Mouse (Mus musculus): Measurements from ENCODE around the gene Arl13b. TPM values are rescaled to one million over a fixed set of nuclear protein-coding genes. Genes with fewer than 3 reads are reported as not detected.

Gene Arl13b
- 13.5 and 17.6 TPM in 2 replicates for polyA plus RNA-seq (2016; fragmentation: Nextera tagmentation; extraction: Ambion mirVana)

GRCm38 (mm10) chr16:62846498-62847312 lies at the start of gene Arl13b:
TSS of gene Arl13b (minus strand) at chr16:62847040.
- under 1% methylated on average over 52 of the region's 52 CpGs for WGBS
- H3K27ac ChIP-seq = peak within 1 kb of the TSS; percentile 89

GRCm38 (mm10) chr16:62895824-62896223 lies 49.0 kb upstream of the Arl13b start:
- Histone ChIP-seq H3K27ac (no peak overlapping the region), H3K4me3 (no peak overlapping the region), H3K4me1 (replicated peaks) (no peaks in the 10 kb centered on the region), H3K9me3 (no peaks in the 10 kb centered on the region), H3K27me3 (ENCODE audit: insufficient read depth, poor library complexity, severe bottlenecking) (no peaks in the 10 kb centered on the region), H3K36me3 (no peaks in the 10 kb centered on the region)
- WGBS = 81% methylated on average over 3 of the region's 3 CpGs
- DNase-seq (ENCODE audit: low spot score) = no peak

More at GRCm38 (mm10) chr16:62846498-62847312, at the start of gene Arl13b:
- peak within 1 kb of the TSS; percentile 80 for H3K4me3 ChIP-seq
- peaks cover 13% of the 10 kb centered on the region for H3K4me1 ChIP-seq (replicated peaks)
- no peaks in the 10 kb centered on the region for H3K36me3 ChIP-seq
- no peaks in the 10 kb centered on the region for H3K9me3 ChIP-seq
- peak; percentile 94 for DNase-seq (ENCODE audit: low spot score)
- no peaks in the 10 kb centered on the region for H3K27me3 ChIP-seq (ENCODE audit: insufficient read depth, poor library complexity, severe bottlenecking)

DNA sequence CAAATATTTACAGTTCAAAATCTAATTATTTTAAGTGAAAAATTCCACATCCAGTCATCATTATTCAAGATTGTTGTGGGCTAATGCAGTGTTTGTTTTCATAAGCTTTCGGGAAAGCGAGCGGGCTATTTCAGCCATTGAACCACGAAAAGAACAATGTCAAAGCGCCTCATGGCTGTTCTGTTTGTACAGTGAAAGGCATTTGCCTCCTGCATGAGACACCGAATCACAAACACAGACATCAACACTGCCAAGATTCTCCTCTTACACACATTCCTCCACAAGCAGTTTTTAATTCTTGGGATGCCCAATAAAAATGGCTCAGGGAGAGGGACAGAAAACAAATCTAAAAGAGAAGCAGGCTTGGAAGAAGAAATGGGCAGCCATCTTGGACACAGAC lies 27.2 kb upstream of the Arl13b start:
- Histone ChIP-seq H3K4me3 (no peak overlapping the region), H3K4me1 (replicated peaks) (no peaks in the 10 kb centered on the region), H3K27ac (no peak overlapping the region), H3K27me3 (ENCODE audit: insufficient read depth, poor library complexity, severe bottlenecking) (no peaks in the 10 kb centered on the region), H3K36me3 (no peaks in the 10 kb centered on the region), H3K9me3 (peaks cover 11% of the 10 kb centered on the region; the same call in 1 of the 2 replicates)
- 83% methylated on average over 6 of the region's 6 CpGs for WGBS
- no peak for DNase-seq (ENCODE audit: low spot score)

DNA sequence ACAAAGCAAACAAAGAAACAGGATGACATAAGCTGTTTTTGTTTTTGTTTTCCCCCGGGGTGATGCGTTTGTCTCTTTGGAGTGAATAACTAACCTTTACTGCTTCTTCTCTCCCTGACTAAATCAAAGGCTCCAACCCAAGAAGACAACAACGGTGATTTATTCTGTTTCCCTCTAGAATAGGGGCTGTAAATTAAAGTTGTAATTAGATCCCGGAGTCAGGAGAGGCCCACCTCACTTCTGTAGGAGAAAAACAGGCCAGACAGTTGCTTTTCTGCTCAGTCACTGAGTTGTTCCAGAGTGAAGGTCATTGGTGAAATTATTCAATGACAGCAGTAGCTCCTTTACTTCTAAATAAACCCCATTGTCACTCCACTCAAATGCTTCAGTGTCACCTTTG lies 26.3 kb upstream of the Arl13b start:
- H3K9me3 ChIP-seq = peaks cover 11% of the 10 kb centered on the region; the same call in 1 of the 2 replicates
- no peak overlapping the region for H3K27ac ChIP-seq
- H3K4me3 ChIP-seq = no peak overlapping the region
- no peaks in the 10 kb centered on the region for H3K36me3 ChIP-seq
- H3K4me1 ChIP-seq (replicated peaks) = no peaks in the 10 kb centered on the region
- WGBS = 71% methylated on average over 4 of the region's 4 CpGs
- DNase-seq (ENCODE audit: low spot score) = no peak
- H3K27me3 ChIP-seq (ENCODE audit: insufficient read depth, poor library complexity, severe bottlenecking) = no peaks in the 10 kb centered on the region

DNA sequence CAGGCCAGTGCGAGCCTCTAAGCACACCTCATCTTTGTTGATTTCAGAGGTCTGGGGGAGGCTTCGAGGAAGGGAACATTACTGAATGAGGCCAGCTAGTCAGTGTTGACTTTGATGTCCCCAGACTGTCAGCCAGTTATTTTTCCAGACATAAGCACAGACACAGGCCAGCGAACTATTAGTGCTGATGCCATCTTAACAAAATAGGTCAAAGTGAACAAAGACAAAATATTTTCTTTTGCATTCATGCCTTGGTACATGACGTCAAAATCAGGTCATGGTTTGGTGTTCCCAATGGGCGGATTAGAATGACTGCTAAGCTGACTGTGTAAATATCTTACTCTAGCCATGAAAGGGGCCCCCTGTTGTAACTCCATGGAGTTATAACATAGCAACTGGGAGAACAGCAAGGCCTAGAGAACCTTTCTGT lies 25.9 kb upstream of the Arl13b start:
- DNase-seq (ENCODE audit: low spot score) = no peak
- Histone ChIP-seq H3K4me1 (replicated peaks) (no peaks in the 10 kb centered on the region), H3K36me3 (no peaks in the 10 kb centered on the region), H3K27me3 (ENCODE audit: insufficient read depth, poor library complexity, severe bottlenecking) (no peaks in the 10 kb centered on the region), H3K9me3 (peaks cover 11% of the 10 kb centered on the region; the same call in 1 of the 2 replicates), H3K27ac (no peak overlapping the region), H3K4me3 (no peak overlapping the region)
- 72% methylated on average over 5 of the region's 5 CpGs for WGBS

DNA sequence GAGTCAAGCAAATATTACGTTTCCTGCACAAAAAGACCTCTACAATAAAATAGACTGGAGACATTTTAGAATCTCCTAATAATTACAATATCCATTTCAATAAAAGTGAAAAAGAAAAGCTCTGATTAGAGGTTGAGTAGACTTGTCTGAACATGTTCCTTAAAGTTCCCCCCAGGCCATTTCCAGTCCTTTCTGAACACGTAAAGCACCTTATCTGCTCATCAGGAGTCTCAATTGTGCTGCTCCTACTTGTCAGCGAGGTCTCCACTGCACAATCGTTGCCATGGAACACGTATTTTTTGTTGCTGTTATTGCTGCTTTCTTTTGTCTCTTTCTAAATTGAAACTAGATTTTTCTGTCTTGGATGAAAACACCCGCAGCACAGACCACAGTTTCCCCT lies 14.6 kb upstream of the Arl13b start:
- no peak for DNase-seq (ENCODE audit: low spot score)
- Histone ChIP-seq H3K9me3 (no peaks in the 10 kb centered on the region), H3K36me3 (no peaks in the 10 kb centered on the region), H3K27ac (no peak overlapping the region), H3K4me3 (no peak overlapping the region), H3K4me1 (replicated peaks) (no peaks in the 10 kb centered on the region), H3K27me3 (ENCODE audit: insufficient read depth, poor library complexity, severe bottlenecking) (no peaks in the 10 kb centered on the region)
- WGBS = 69% methylated on average over 6 of the region's 6 CpGs

DNA sequence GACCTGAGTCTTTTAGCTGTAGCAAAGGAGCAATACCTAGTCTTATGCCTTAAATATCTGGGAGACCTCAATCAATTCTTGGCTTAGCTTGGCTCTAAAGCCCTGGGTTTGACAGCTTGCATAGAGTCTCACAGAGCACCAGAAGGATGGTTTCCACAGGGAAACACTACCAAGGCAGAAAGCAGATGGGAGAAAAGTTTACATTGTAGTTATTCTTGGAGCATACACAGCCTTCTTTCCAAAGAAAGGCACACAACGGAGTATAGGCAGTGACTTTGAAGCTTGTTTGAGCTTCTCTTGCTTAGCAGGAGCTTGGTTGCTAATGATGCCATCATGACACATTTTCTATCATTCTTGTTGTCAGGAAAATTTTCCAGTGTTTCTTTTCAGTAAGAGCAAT lies 13.3 kb upstream of the Arl13b start:
- Histone ChIP-seq H3K4me3 (no peak overlapping the region), H3K4me1 (replicated peaks) (0 out of 2 replicates have a peak, but pooled peaks cover 3% of the 10 kb centered on the region), H3K9me3 (no peaks in the 10 kb centered on the region), H3K36me3 (no peaks in the 10 kb centered on the region), H3K27ac (no peak overlapping the region), H3K27me3 (ENCODE audit: insufficient read depth, poor library complexity, severe bottlenecking) (no peaks in the 10 kb centered on the region)
- 83% methylated on average over 1 of the region's 1 CpGs for WGBS
- no peak for DNase-seq (ENCODE audit: low spot score)

- Histone ChIP-seq H3K27ac (no peak overlapping the region), H3K4me1 (replicated peaks) (peaks cover 14% of the 10 kb centered on the region; the same call in 1 of the 2 replicates), H3K4me3 (no peak overlapping the region), H3K9me3 (no peaks in the 10 kb centered on the region), H3K36me3 (no peaks in the 10 kb centered on the region), H3K27me3 (ENCODE audit: insufficient read depth, poor library complexity, severe bottlenecking) (no peaks in the 10 kb centered on the region)
- WGBS = 89% methylated on average over 1 of the region's 1 CpGs
- DNase-seq (ENCODE audit: low spot score) = no peak
Observed at GRCm38 (mm10) chr16:62858018-62858417, 11.2 kb upstream of the Arl13b start.

- 95% methylated on average over 2 of the region's 2 CpGs for whole genome bisulfite sequencing
- no peak overlapping the region for H3K4me3 ChIP-seq
- H3K4me1 ChIP-seq (replicated peaks) = peaks cover 14% of the 10 kb centered on the region; the same call in 1 of the 2 replicates
- H3K27me3 ChIP-seq (ENCODE audit: insufficient read depth, poor library complexity, severe bottlenecking) = no peaks in the 10 kb centered on the region
- H3K36me3 ChIP-seq = no peaks in the 10 kb centered on the region
- H3K9me3 ChIP-seq = no peaks in the 10 kb centered on the region
- no peak for DNase-seq (ENCODE audit: low spot score)
- no peak overlapping the region for H3K27ac ChIP-seq
Observed at GRCm38 (mm10) chr16:62857498-62857897, 10.7 kb upstream of the Arl13b start.

DNA sequence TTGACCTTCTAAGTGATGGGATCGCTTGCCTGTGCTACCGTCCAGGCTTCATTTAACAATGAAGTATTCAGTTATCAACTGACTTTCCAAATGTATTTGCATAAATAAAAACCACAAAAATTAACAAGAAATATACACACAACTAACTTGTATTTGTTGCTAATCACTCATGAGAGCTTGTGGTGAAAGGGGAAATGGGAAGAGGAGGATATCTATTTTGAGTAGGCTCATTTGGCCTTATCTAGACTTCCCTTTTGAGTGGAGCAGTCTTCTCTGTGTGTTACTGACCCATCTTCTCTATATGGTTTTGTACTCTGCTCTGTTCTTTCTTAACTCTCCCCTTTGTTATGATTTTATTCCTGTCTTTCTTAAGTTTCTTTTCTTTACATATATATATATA lies 9.4 kb upstream of the Arl13b start:
- Histone ChIP-seq H3K36me3 (no peaks in the 10 kb centered on the region), H3K4me1 (replicated peaks) (peaks cover 14% of the 10 kb centered on the region; the same call in 1 of the 2 replicates), H3K27ac (no peak overlapping the region), H3K9me3 (no peaks in the 10 kb centered on the region), H3K27me3 (ENCODE audit: insufficient read depth, poor library complexity, severe bottlenecking) (no peaks in the 10 kb centered on the region), H3K4me3 (no peak overlapping the region)
- no peak for DNase-seq (ENCODE audit: low spot score)
- 87% methylated on average over 2 of the region's 2 CpGs for WGBS

DNA sequence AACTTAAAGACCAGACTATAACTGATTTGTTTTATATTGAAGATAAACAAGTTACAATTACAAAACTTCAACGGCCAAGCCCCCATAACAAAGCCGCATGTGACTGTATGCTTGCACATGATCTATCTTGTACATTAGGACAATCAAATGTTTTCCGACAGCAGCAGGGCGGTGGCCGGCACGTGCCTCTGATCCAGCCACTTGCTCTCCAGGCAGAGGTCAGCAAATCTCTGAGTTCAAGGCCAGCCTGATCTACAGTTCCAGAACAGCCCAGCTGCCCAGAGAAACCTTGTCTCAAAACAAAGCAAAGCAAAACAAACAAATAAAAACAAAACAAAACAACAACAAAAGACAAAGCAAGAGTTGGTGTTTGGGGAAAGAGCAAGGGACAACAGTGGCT lies 8.5 kb upstream of the Arl13b start:
- Histone ChIP-seq H3K4me3 (0 out of 2 replicates have a peak overlapping the region, but pooled peaks have one; percentile 68), H3K9me3 (no peaks in the 10 kb centered on the region), H3K27me3 (ENCODE audit: insufficient read depth, poor library complexity, severe bottlenecking) (no peaks in the 10 kb centered on the region), H3K4me1 (replicated peaks) (peaks cover 14% of the 10 kb centered on the region; the same call in 1 of the 2 replicates), H3K36me3 (no peaks in the 10 kb centered on the region), H3K27ac (no peak overlapping the region)
- peak; percentile 13 for DNase-seq (ENCODE audit: low spot score)
- WGBS = 73% methylated on average over 6 of the region's 6 CpGs

- peak; percentile 74 for DNase-seq (ENCODE audit: low spot score)
- 5% methylated on average over 42 of the region's 42 CpGs for WGBS
- H3K27ac ChIP-seq = peak within 1 kb of the TSS; percentile 91
- H3K4me3 ChIP-seq = peak within 1 kb of the TSS; percentile 68
- no peaks in the 10 kb centered on the region for H3K27me3 ChIP-seq (ENCODE audit: insufficient read depth, poor library complexity, severe bottlenecking)
- peaks cover 14% of the 10 kb centered on the region; the same call in 1 of the 2 replicates for H3K4me1 ChIP-seq (replicated peaks)
- no peaks in the 10 kb centered on the region for H3K36me3 ChIP-seq
- H3K9me3 ChIP-seq = no peaks in the 10 kb centered on the region
Observed at GRCm38 (mm10) chr16:62854191-62855068, 7.6 kb upstream of the Arl13b start, which contains the start of gene Pros1. TSS of gene Pros1 (plus strand) at chr16:62854307.
